In genomic region chr7:128523962-128524581, GRCm38 (mm10) we compare ENCODE assay signal across 8 mouse cellular contexts. TPM values are rescaled to one million over a fixed set of nuclear protein-coding genes. Genes with fewer than 3 reads are reported as not detected.
DNase-seq lines count a peak whose midpoint lies in the region; ATAC-seq lines count a peak whose summit lies in the region.

No protein-coding gene starts in this region.

- H3K4me2 ChIP-seq in embryonic facial prominence, embryonic 13.5 days, result peak overlapping the region; percentile 91
- peak overlapping the region; percentile 82 for H3K4me2 ChIP-seq in heart, embryonic 12.5 days
- H3K4me2 ChIP-seq in kidney, embryonic 14.5 days (replicated peaks; ENCODE audit: low read depth, low read length), result peak overlapping the region; percentile 65
- H3K4me2 ChIP-seq in lung, embryonic 16.5 days (ENCODE audit: low read depth, low read length), result peak overlapping the region; percentile 80
- H3K4me2 ChIP-seq in neural tube, embryonic 15.5 days, result peak overlapping the region; percentile 61

- H3K27me3 ChIP-seq in embryonic facial prominence, embryonic 13.5 days, result no peaks in the 10 kb centered on the region
- no peaks in the 10 kb centered on the region for H3K27me3 ChIP-seq in heart, embryonic 12.5 days (replicated peaks)
- H3K27me3 ChIP-seq in kidney, embryonic 14.5 days (ENCODE audit: control insufficient read depth, insufficient read depth, low read length), result no peaks in the 10 kb centered on the region
- no peaks in the 10 kb centered on the region for H3K27me3 ChIP-seq in lung, embryonic 16.5 days (ENCODE audit: control insufficient read depth, insufficient read depth, low read depth, low read length)
- H3K27me3 ChIP-seq in neural tube, embryonic 15.5 days (replicated peaks), result peaks cover 35% of the 10 kb centered on the region

- 1% methylated on average over 51 of the region's 51 CpGs for WGBS in embryonic facial prominence, embryonic 13.5 days
- whole genome bisulfite sequencing in heart, embryonic 12.5 days, result under 1% methylated on average over 51 of the region's 51 CpGs
- 1% methylated on average over 43 of the region's 51 CpGs for WGBS in kidney, embryonic 14.5 days
- under 1% methylated on average over 49 of the region's 51 CpGs for WGBS in lung, embryonic 16.5 days
- 2% methylated on average over 51 of the region's 51 CpGs for WGBS in neural tube, embryonic 15.5 days

- H3K9me3 ChIP-seq in embryonic facial prominence, embryonic 13.5 days, result no peaks in the 10 kb centered on the region
- no peaks in the 10 kb centered on the region for H3K9me3 ChIP-seq in heart, embryonic 12.5 days (replicated peaks)
- H3K9me3 ChIP-seq in kidney, embryonic 14.5 days (ENCODE audit: control insufficient read depth, low read length), result no peaks in the 10 kb centered on the region
- no peaks in the 10 kb centered on the region for H3K9me3 ChIP-seq in lung, embryonic 16.5 days (ENCODE audit: control insufficient read depth, low read length)
- H3K9me3 ChIP-seq in neural tube, embryonic 15.5 days (replicated peaks), result no peaks in the 10 kb centered on the region

- peak overlapping the region; percentile 92 for H3K9ac ChIP-seq in embryonic facial prominence, embryonic 13.5 days
- H3K9ac ChIP-seq in heart, embryonic 12.5 days, result peak overlapping the region; percentile 93
- peak overlapping the region; percentile 85 for H3K9ac ChIP-seq in kidney, embryonic 14.5 days (ENCODE audit: low read depth, low read length)
- H3K9ac ChIP-seq in lung, embryonic 16.5 days (ENCODE audit: low read length), result peak overlapping the region; percentile 96
- peak overlapping the region; percentile 48 for H3K9ac ChIP-seq in neural tube, embryonic 15.5 days (replicated peaks)

- no peaks in the 10 kb centered on the region for H3K36me3 ChIP-seq in embryonic facial prominence, embryonic 13.5 days
- 0 out of 2 replicates have a peak, but pooled peaks cover 2% of the 10 kb centered on the region for H3K36me3 ChIP-seq in heart, embryonic 12.5 days
- no peaks in the 10 kb centered on the region for H3K36me3 ChIP-seq in kidney, embryonic 14.5 days (ENCODE audit: control insufficient read depth, insufficient read depth, low read length)
- H3K36me3 ChIP-seq in lung, embryonic 16.5 days (ENCODE audit: control insufficient read depth, insufficient read depth, low read length), result no peaks in the 10 kb centered on the region
- no peaks in the 10 kb centered on the region for H3K36me3 ChIP-seq in neural tube, embryonic 15.5 days

- peak overlapping the region; percentile 80 for H3K4me3 ChIP-seq in embryonic facial prominence, embryonic 13.5 days
- peak overlapping the region; percentile 87 for H3K4me3 ChIP-seq in heart, embryonic 12.5 days
- H3K4me3 ChIP-seq in kidney, embryonic 14.5 days (ENCODE audit: low read length), result peak overlapping the region; percentile 54
- peak overlapping the region; percentile 90 for H3K4me3 ChIP-seq in lung, embryonic 16.5 days (ENCODE audit: low read length)
- peak overlapping the region; percentile 45 for H3K4me3 ChIP-seq in neural tube, embryonic 15.5 days (replicated peaks)

- H3K4me1 ChIP-seq in embryonic facial prominence, embryonic 13.5 days, result peaks cover 28% of the 10 kb centered on the region
- peaks cover 37% of the 10 kb centered on the region for H3K4me1 ChIP-seq in heart, embryonic 12.5 days (replicated peaks)
- peaks cover 8% of the 10 kb centered on the region for H3K4me1 ChIP-seq in kidney, embryonic 14.5 days (ENCODE audit: control insufficient read depth, insufficient read depth, low read length)
- H3K4me1 ChIP-seq in lung, embryonic 16.5 days (replicated peaks; ENCODE audit: control insufficient read depth, insufficient read depth, low read length), result peaks cover 23% of the 10 kb centered on the region
- H3K4me1 ChIP-seq in neural tube, embryonic 15.5 days, result peaks cover 22% of the 10 kb centered on the region

- peak; percentile 58; the same call in 1 of the 2 replicates for ATAC-seq in embryonic facial prominence, embryonic 13.5 days (ENCODE audit: insufficient number of reproducible peaks, insufficient read depth, low FRiP score, low TSS enrichment, low read depth)
- peak; percentile 80 for ATAC-seq in heart, embryonic 12.5 days (ENCODE audit: insufficient number of reproducible peaks, low FRiP score)
- ATAC-seq in kidney, embryonic 14.5 days (ENCODE audit: low FRiP score, low TSS enrichment), result peak; percentile 70
- ATAC-seq in lung, embryonic 16.5 days (ENCODE audit: low read depth), result peak; percentile 81
- peak; percentile 55; the same call in 1 of the 2 replicates for ATAC-seq in neural tube, embryonic 15.5 days (ENCODE audit: low FRiP score)

- peak overlapping the region; percentile 69 for H3K27ac ChIP-seq in embryonic facial prominence, embryonic 13.5 days
- peak overlapping the region; percentile 99 for H3K27ac ChIP-seq in heart, embryonic 12.5 days (ENCODE audit: poor library complexity, severe bottlenecking)
- H3K27ac ChIP-seq in kidney, embryonic 14.5 days (ENCODE audit: low read depth, low read length), result peak overlapping the region; percentile 70
- H3K27ac ChIP-seq in lung, embryonic 16.5 days (ENCODE audit: low read length), result peak overlapping the region; percentile 98
- peak overlapping the region; percentile 66 for H3K27ac ChIP-seq in neural tube, embryonic 15.5 days (replicated peaks)

- peak; percentile 62 for DNase-seq in CD4-positive, CD25-positive, alpha-beta regulatory T cell, adult 2 months (ENCODE audit: low read depth, low spot score)
- DNase-seq in adrenal gland, postnatal 10 days, result peak; percentile 92
- DNase-seq in thymus, postnatal 25 days, result peak; percentile 34

RNA-seq across cellular contexts. Expression of gene Bag3, which starts 0.7 kb away (rescaled TPM):
- total RNA-seq in adrenal gland, postnatal 10 days (2021), result 100 to 1,000 TPM in 1 of 2 experiments, 10 to 100 TPM in 1; 77.1 to 125 TPM
- polyA plus RNA-seq in embryonic facial prominence, embryonic 13.5 days (2015; fragmentation: Nextera tagmentation; extraction: Ambion mirVana), result 13.5 and 14.4 TPM in 2 replicates
- polyA plus RNA-seq in heart, embryonic 12.5 days (2016; fragmentation: Nextera tagmentation; extraction: Ambion mirVana), result 21.3 and 22.0 TPM in 2 replicates
- polyA plus RNA-seq in kidney, embryonic 14.5 days (2014; fragmentation: Nextera tagmentation; extraction: Ambion mirVana), result 10.4 and 11.5 TPM in 2 replicates
- polyA plus RNA-seq in lung, embryonic 16.5 days (2015; fragmentation: Nextera tagmentation; extraction: Ambion mirVana), result 24.0 and 26.3 TPM in 2 replicates
- polyA plus RNA-seq in neural tube, embryonic 15.5 days (2015; fragmentation: Nextera tagmentation; extraction: Ambion mirVana), result 2.6 and 4.5 TPM in 2 replicates

Comparison
In these comparisons a context has a peak if more than half of its experiments do, and no peak if none do; other contexts are left out.
1. Peak in every context shown above with its lines: DNase-seq, ATAC-seq, H3K4me3 ChIP-seq and H3K27ac ChIP-seq.
2. DNase-seq: peak in every context shown above with its lines; median percentile 92 in adrenal gland, postnatal 10 days; 62 in CD4-positive, CD25-positive, alpha-beta regulatory T cell, adult 2 months; 34 in thymus, postnatal 25 days.